Comparison of ENCODE assay signal across 8 mouse cellular contexts in genomic region chr11:4946530-4946929, GRCm38 (mm10). TPM values are rescaled to one million over a fixed set of nuclear protein-coding genes. Genes with fewer than 3 reads are reported as not detected.
A peak's percentile ranks its signal among the peaks of the same experiment; 100 is the strongest.
DNase-seq lines count a peak whose midpoint lies in the region; ATAC-seq lines count a peak whose summit lies in the region.

No protein-coding gene starts in this region.

- no peak overlapping the region for H3K9ac ChIP-seq in limb, embryonic 11.5 days (ENCODE audit: low read length)
- H3K9ac ChIP-seq in stomach, embryonic 14.5 days (replicated peaks; ENCODE audit: low read depth, low read length), result no peak overlapping the region

- H3K9me3 ChIP-seq in limb, embryonic 11.5 days (ENCODE audit: control insufficient read depth, low read length), result no peaks in the 10 kb centered on the region
- H3K9me3 ChIP-seq in stomach, embryonic 14.5 days (ENCODE audit: control insufficient read depth, low read depth, low read length), result no peaks in the 10 kb centered on the region

- peak overlapping the region; percentile 39; the same call in 1 of the 2 replicates for H3K4me3 ChIP-seq in limb, embryonic 11.5 days (ENCODE audit: low read depth, low read length)
- peak overlapping the region; percentile 46 for H3K4me3 ChIP-seq in stomach, embryonic 14.5 days (ENCODE audit: low read depth, low read length)

- ATAC-seq in frontal cortex, adult (ENCODE audit: low TSS enrichment), result peak; percentile 26; the same call in 1 of the 2 replicates
- ATAC-seq in limb, embryonic 11.5 days (ENCODE audit: insufficient number of reproducible peaks, low FRiP score, low TSS enrichment, low read depth), result 0 out of 2 replicates have a peak, but pooled peaks have one; percentile 3
- no peak for ATAC-seq in stomach, embryonic 14.5 days (ENCODE audit: insufficient number of reproducible peaks, insufficient read depth, low FRiP score, low read depth)

- peak overlapping the region; percentile 84; the same call in 1 of the 2 replicates for H3K4me2 ChIP-seq in limb, embryonic 11.5 days (ENCODE audit: low read depth, severe bottlenecking)
- peak overlapping the region; percentile 83 for H3K4me2 ChIP-seq in stomach, embryonic 14.5 days (replicated peaks; ENCODE audit: low read depth, low read length)

- H3K36me3 ChIP-seq in limb, embryonic 11.5 days (ENCODE audit: control insufficient read depth, insufficient read depth, low read length), result no peaks in the 10 kb centered on the region
- no peaks in the 10 kb centered on the region for H3K36me3 ChIP-seq in stomach, embryonic 14.5 days (ENCODE audit: control insufficient read depth, insufficient read depth, low read length)

- peaks cover 6% of the 10 kb centered on the region for H3K4me1 ChIP-seq in limb, embryonic 11.5 days (ENCODE audit: control insufficient read depth, insufficient read depth, low read length)
- peaks cover 7% of the 10 kb centered on the region; the same call in 1 of the 2 replicates for H3K4me1 ChIP-seq in stomach, embryonic 14.5 days (ENCODE audit: control insufficient read depth, insufficient read depth, low read length)

- H3K27ac ChIP-seq in limb, embryonic 11.5 days (replicated peaks; ENCODE audit: low read depth, low read length), result no peak overlapping the region
- no peak overlapping the region for H3K27ac ChIP-seq in stomach, embryonic 14.5 days (ENCODE audit: low read length)

- no peak for DNase-seq in frontal cortex, postnatal 25 days (ENCODE audit: low spot score in 2 of 2)
- peak; percentile 41 for DNase-seq in right cerebral cortex, adult 2 months (ENCODE audit: low spot score in 2 of 2)
- DNase-seq in right cerebral cortex, postnatal 14 days, result no peak
- no peak for DNase-seq in limb, embryonic 11.5 days (ENCODE audit: low spot score)
- DNase-seq in cerebellum, adult 9-10 months, result no peak
- DNase-seq in gastrocnemius, adult 18-20 months (ENCODE audit: low spot score), result no peak

- WGBS in limb, embryonic 11.5 days, result 44% methylated on average over 13 of the region's 13 CpGs
- WGBS in stomach, embryonic 14.5 days, result 46% methylated on average over 13 of the region's 13 CpGs

- H3K27me3 ChIP-seq in limb, embryonic 11.5 days (ENCODE audit: control insufficient read depth, insufficient read depth, low read length), result peaks cover 69% of the 10 kb centered on the region
- H3K27me3 ChIP-seq in stomach, embryonic 14.5 days (ENCODE audit: control insufficient read depth, insufficient read depth, low read length), result peaks cover 44% of the 10 kb centered on the region

RNA-seq across cellular contexts. Expression of gene Nefh, which starts 1.3 kb away (rescaled TPM):
- polyA plus RNA-seq in limb, embryonic 11.5 days (2014; fragmentation: Nextera tagmentation; extraction: Ambion mirVana), result 0.08 TPM in 1 of 2 replicates, not detected in the other
- 0.78 and 0.88 TPM in 2 replicates for polyA plus RNA-seq in stomach, embryonic 14.5 days (2014; fragmentation: Nextera tagmentation; extraction: Ambion mirVana)
- total RNA-seq in gastrocnemius, adult 18-20 months (2021), result not detected

RNA-seq across cellular contexts. Expression of gene Ap1b1, which starts 40.1 kb away (rescaled TPM):
- polyA plus RNA-seq in limb, embryonic 11.5 days (2014; fragmentation: Nextera tagmentation; extraction: Ambion mirVana), result 48.9 and 52.2 TPM in 2 replicates
- polyA plus RNA-seq in stomach, embryonic 14.5 days (2014; fragmentation: Nextera tagmentation; extraction: Ambion mirVana), result 53.8 and 54.2 TPM in 2 replicates
- total RNA-seq in gastrocnemius, adult 18-20 months (2021), result 10 to 100 TPM; 41.3 to 48.7 TPM

RNA-seq across cellular contexts. Expression of gene Thoc5, which starts 51.4 kb away (rescaled TPM):
- polyA plus RNA-seq in limb, embryonic 11.5 days (2014; fragmentation: Nextera tagmentation; extraction: Ambion mirVana), result 48.8 and 50.6 TPM in 2 replicates
- 38.1 and 40.1 TPM in 2 replicates for polyA plus RNA-seq in stomach, embryonic 14.5 days (2014; fragmentation: Nextera tagmentation; extraction: Ambion mirVana)
- total RNA-seq in gastrocnemius, adult 18-20 months (2021), result 10 to 100 TPM; 14.8 to 15.6 TPM

Comparison
In these comparisons a context has a peak if more than half of its experiments do, and no peak if none do; other contexts are left out.
1. DNase-seq: peak in right cerebral cortex, adult 2 months (2 of 2); none in frontal cortex, postnatal 25 days (0 of 2), right cerebral cortex, postnatal 14 days (single experiment), limb, embryonic 11.5 days (single experiment), cerebellum, adult 9-10 months (single experiment) and gastrocnemius, adult 18-20 months (single experiment).